Mouse (Mus musculus): Measurements from ENCODE around the gene Ubr1.

- TF ChIP-seq CTCF (IDR thresholded peaks at IDR 0.05; ENCODE audit: insufficient read depth, low read length), result no peak
- no peak for TF ChIP-seq POLR2A (IDR thresholded peaks at IDR 0.05; ENCODE audit: borderline replicate concordance, extremely low read depth, low read depth, low read length)
Measured at GRCm38 (mm10) chr2:120835167-120835566, 135.3 kb downstream of the Ubr1 start.
